Mouse (Mus musculus) intestine, embryonic 15.5 days (tissue): ENCODE measurements around the gene Gm14393. TPM values are rescaled to one million over a fixed set of nuclear protein-coding genes. Genes with fewer than 3 reads are reported as not detected.
"Not testable (repeated sequence)": the region's sequence is repeated elsewhere in the genome, so short reads cannot be mapped to it uniquely, and the experiment has no call there.

ENCODE experiments used
- ATAC-seq: fragments of 200-750 bp; cut with Nextera tagmentation; 2 replicates; pipeline ENCODE4 v1.8.0; 2017; ENCODE audit warnings: moderate TSS enrichment, moderate library complexity
- H3K27ac ChIP-seq: fragments of 300-500 bp; sonication (generic); 2 replicates; pipeline ENCODE4 v1.5.1; 2015; ENCODE audit warnings: mild to moderate bottlenecking, inconsistent platforms
- H3K27me3 ChIP-seq: fragments of 300-500 bp; sonication (generic); replicated peaks from 2 replicates; pipeline ENCODE4 v1.6.1; 2015; ENCODE audit warnings: inconsistent platforms
- H3K36me3 ChIP-seq: fragments of 300-500 bp; sonication (generic); 2 replicates; pipeline ENCODE4 v1.6.1; 2015; ENCODE audit warnings: inconsistent platforms
- H3K4me1 ChIP-seq: fragments of 300-500 bp; sonication (generic); replicated peaks from 2 replicates; pipeline ENCODE4 v1.6.1; 2015; ENCODE audit warnings: inconsistent platforms
- H3K4me2 ChIP-seq: fragments of 300-500 bp; sonication (generic); replicated peaks from 2 replicates; pipeline ENCODE4 v1.6.1; 2015; ENCODE audit warnings: mild to moderate bottlenecking, inconsistent platforms
- H3K4me3 ChIP-seq: fragments of 300-500 bp; sonication (generic); replicated peaks from 2 replicates; pipeline ENCODE4 v1.5.1; 2015; ENCODE audit warnings: inconsistent platforms
- H3K9ac ChIP-seq: fragments of 300-500 bp; sonication (generic); 2 replicates; pipeline ENCODE4 v1.6.1; 2015; ENCODE audit warnings: inconsistent platforms
- H3K9me3 ChIP-seq: fragments of 300-500 bp; sonication (generic); 2 replicates; pipeline ENCODE4 v1.6.1; 2016; ENCODE audit warnings: inconsistent platforms
- WGBS: fragments of 180-500 bp; shearing (Covaris S2); methylation state at CpG from one replicate; pipeline ENCODE4 v1.1.7; 2015; 5-methylcytosine and 5-hydroxymethylcytosine counted together
- polyA plus RNA-seq: library from polyadenylated mRNA; unstranded; fragments of >200 nt; fragmentation: Nextera tagmentation; extraction: Ambion mirVana; gene quantifications from 2 replicates; pipeline ENCODE4 v1.2.1, GENCODE M21; 2015

Gene Gm14393
- polyA plus RNA-seq, result 0.85 TPM in 1 of 2 replicates, not detected in the other

DNA sequence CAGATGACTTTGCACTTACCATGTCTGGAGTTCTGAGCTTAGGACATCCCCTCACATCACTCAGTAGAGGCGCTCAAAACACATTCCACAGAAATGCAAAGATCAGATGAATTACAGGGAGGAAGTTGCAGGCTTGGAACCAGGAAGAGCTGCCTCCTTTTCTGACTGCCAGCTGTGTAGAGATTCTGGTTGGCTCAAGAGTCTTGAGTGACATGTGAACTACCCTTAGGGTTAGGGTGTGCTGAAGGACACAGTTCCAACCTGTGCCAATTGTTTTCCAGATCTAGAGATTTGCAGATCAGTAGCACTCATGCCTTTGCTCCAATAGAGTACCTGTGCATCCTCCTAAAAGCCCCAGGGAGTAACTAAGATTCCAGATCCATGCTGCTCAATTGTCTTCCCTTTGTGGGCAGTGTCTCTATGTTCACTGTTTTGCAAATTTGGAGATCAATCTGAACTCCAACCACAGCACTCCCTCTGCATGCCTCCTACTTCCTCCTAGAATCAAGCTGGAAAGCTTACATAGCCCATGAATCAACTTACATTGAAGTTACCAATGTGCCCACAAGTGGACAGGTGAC is at the start of gene Gm14393:
Gene Gm14393 (minus strand): TSS at position 101 of the 581 bp plus-strand sequence.
- not testable (repeated sequence) for H3K4me1 ChIP-seq, H3K9me3 ChIP-seq, ATAC-seq, H3K4me2 ChIP-seq, H3K27ac ChIP-seq, H3K4me3 ChIP-seq, H3K27me3 ChIP-seq, H3K36me3 ChIP-seq, H3K9ac ChIP-seq
- 62% methylated on average over 1 of the region's 1 CpGs for WGBS

DNA sequence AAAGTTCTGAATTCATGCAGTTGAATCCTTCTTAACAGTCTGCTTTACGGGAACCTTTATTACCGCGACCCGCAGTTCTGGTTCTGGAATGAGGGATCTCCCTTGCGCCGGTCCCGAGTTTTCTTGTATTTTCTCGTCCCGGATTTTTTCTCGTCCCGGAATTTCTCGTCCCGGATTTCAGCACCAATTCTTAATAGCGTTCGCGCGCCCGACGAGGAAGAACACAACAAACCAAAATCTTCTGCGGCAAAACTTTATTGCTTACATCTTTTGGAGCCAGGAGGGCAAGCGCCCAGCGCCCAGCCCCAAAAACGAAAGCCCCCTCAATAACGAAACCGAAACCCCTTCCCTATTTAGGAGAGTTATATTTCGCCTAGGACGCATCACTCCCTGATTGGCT is 23.3 kb downstream of the Gm14393 start:
- not testable (repeated sequence) for H3K4me2 ChIP-seq, ATAC-seq, H3K4me1 ChIP-seq, H3K9ac ChIP-seq, H3K36me3 ChIP-seq, H3K4me3 ChIP-seq, H3K9me3 ChIP-seq, H3K27me3 ChIP-seq, H3K27ac ChIP-seq
- 96% methylated on average over 27 of the region's 27 CpGs for WGBS

Other genes starting within 250 kb of the Gm14393 start
- gene Gm14444, start 57.5 kb downstream of the Gm14393 start, polyA plus RNA-seq, result not detected in 2 replicates
- 3.9 and 5.1 TPM in 2 replicates for gene Gm14399, start 74.2 kb upstream of the Gm14393 start, polyA plus RNA-seq
- 0.53 and 0.59 TPM in 2 replicates for gene Gm14443, start 108.1 kb upstream of the Gm14393 start, polyA plus RNA-seq
- 5.4 and 5.8 TPM in 2 replicates for gene Gm14391, start 139.1 kb upstream of the Gm14393 start, polyA plus RNA-seq
- gene Gm14440, start 207.3 kb upstream of the Gm14393 start, polyA plus RNA-seq, result 3.1 TPM in 1 of 2 replicates, not detected in the other